Mouse (Mus musculus) urinary bladder, adult 2 months (tissue): ENCODE measurements at regions not wholly inside any gene's neighbourhood (a gene's known extent, or its start where the extent isn't known, plus 50 kb on each side); places are given as distances from the start of the nearest gene placed in this dataset.
A peak's percentile ranks its signal among the peaks of the same experiment; 100 is the strongest.

Experiments used
- DNase-seq: peaks from one replicate; pipeline ENCODE4 v3.0.0; 2022; ENCODE audit warnings: low spot score

- DNase-seq, result no peak
These were observed 406.0 kb upstream of the Acvr2a start for GRCm38 (mm10) chr2:48407876-48408275.

GRCm38 (mm10) chr2:48409876-48410275, 404.0 kb upstream of the Acvr2a start:
- no peak for DNase-seq

GRCm38 (mm10) chr2:48411392-48411791, 402.5 kb upstream of the Acvr2a start:
- DNase-seq, result no peak

- no peak for DNase-seq
These were observed 401.0 kb upstream of the Acvr2a start for GRCm38 (mm10) chr2:48412683-48413440.

GRCm38 (mm10) chr2:48414596-48415481, 399.1 kb upstream of the Acvr2a start:
- DNase-seq, result no peak

GRCm38 (mm10) chr2:48416207-48416750, 397.6 kb upstream of the Acvr2a start:
- DNase-seq, result no peak

GRCm38 (mm10) chr2:48417000-48417596, 396.8 kb upstream of the Acvr2a start:
- DNase-seq, result no peak

DNA sequence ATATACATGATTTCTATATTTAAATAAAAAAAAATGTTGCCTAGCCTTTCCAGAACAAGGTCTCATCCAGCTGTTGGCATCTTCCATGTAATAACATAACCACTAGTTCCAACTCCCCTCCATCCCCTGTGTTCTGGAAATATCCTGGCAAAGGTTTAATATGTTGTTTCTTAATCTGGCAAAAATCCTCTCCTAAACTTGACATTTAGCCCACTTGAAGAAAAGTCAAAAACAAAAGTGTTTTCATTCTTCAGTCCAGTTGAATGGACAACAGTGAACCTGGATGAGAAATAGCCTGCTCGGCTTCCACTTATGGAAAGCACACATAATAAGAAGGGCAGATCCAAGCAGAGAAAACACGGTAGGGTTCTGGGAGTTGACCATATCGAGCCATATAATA, 393.1 kb upstream of the Acvr2a start:
- DNase-seq, result no peak

- DNase-seq, result no peak
These were observed 390.0 kb upstream of the Acvr2a start for GRCm38 (mm10) chr2:48423861-48424442.

GRCm38 (mm10) chr2:48424562-48424961, 389.3 kb upstream of the Acvr2a start:
- DNase-seq, result no peak

DNA sequence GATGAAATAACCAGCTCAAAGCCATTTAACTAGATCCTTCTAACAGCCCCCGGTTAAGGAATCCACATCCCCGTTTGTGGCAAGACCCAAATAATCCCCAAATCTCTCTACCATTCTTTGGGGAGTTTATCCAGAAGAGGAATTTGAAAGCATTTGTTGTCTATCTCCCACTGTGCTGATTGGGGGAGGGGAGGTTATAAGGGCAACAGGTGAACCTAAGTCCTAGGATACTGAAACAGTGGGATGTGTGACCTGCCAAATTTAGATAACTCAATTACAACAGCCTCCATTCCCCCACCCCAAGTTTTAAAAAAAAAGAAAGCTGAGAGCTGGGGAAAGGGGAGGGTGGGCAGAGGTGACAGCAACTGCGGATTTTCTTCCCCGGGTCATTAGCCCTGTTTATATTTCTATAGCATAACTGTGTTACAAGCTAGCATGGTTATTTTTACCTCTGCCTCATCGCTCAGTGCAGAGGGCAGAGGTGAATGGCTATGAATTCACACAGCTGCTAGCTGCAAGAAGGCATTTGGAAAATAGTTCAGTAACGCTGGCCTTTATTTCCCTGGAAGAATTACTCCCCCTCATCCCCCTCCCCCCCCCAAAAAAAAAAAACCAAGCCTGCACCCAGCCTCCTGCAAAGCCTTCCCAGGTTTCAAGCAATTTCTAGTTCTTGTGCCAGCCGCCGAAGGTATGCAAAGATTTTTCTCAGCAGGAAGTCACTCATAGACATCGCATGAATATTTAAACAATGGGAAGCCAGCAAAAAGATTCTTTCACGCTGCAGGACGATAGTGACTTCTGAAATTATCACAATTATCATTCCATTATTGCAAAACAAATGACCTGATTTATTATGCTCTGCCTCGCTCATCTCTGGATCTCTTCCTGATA, 388.5 kb upstream of the Acvr2a start:
- no peak for DNase-seq

GRCm38 (mm10) chr2:48432545-48432944, 381.4 kb upstream of the Acvr2a start:
- no peak for DNase-seq

DNA sequence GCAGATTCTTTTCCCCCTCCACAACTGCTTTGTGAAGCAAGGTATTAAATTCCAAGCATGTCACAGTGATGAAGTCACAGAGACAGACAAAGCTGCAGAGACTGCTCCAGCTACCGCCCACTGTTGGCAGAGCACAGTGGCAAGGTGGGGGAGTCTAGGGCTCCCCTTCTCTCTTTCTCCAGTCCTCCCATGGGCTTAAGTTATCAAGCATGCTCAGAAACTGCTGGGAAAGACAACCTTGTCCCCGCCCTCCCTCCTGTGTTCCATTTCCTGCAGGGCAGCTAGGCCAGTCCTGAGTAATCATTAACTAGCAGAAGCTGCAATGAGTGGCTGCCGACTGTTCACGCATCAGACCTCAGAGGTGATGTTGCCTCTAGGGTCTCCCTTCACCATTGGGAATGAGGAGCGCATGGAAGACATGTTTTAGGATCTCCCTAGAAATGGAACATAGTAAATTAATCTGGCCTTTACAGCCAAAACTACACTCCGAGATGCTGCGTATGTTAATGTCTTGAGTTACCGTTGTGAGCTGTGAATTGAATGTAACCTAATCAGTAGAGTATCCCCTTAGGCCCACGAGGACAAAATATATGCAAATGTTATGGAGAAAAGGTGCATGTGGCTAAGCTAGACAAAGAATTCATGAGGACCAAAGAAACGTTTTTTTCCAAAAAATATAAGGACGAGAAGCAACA, 372.5 kb upstream of the Acvr2a start:
- DNase-seq, result peak; percentile 27

- DNase-seq, result peak; percentile 31
These were observed 371.8 kb upstream of the Acvr2a start for GRCm38 (mm10) chr2:48441991-48442544.

- no peak for DNase-seq
These were observed 367.9 kb upstream of the Acvr2a start for GRCm38 (mm10) chr2:48445898-48446604.

DNA sequence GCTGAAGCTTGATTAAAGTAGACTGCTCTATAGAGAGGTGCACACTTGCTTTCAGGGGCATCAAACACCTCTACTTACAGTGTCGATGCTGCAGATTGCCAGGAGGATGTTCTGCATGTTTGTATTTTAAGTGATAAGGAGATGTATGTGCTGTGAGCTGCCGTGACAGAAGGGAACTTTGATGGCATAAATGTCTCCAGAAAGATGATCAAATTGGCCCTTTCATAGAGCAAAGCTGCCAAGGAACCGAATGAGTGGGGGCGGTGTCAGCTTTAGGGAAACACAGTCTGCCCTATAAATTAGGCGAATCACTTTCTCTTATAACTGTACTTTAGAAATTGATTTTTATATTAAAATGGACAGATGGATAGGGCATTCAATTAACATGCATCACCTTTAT, 367.3 kb upstream of the Acvr2a start:
- DNase-seq, result no peak

DNA sequence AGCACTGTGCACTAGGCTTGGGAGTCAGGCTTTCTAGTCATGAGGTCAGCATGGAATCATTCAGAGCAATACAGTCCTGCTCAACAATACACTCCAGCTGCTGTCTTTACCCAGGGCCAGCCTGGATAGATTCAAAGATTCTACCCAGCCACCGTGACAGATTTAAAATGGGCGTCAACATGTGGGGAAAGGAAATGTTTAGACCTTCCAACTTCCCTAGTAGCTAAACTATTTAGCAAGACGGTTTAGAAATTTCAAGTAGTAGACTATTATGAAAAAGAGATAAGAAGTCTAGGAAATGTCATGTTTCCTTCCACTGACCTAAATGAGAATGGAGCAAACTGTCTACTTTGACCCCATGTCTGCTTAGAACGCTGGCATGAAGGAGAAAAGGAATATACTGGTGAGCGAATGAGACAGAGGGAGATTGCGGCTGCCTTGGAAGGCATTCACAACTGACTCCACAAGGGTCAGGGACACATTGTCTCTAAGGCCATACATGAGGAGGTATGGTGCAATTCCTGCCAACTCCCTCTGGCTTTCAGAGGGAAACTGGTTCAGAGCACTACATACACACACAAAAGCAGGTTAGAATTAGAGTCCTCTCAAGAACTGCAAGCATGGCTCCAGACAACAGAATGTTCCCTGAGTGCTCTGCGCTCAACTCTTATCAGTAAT, 364.6 kb upstream of the Acvr2a start:
- no peak for DNase-seq
